Mouse (Mus musculus) cerebellum, adult (tissue): ENCODE results near the gene Pcp2.
"Not testable (repeated sequence)": the region's sequence is repeated elsewhere in the genome, so short reads cannot be mapped to it uniquely, and the experiment has no call there.

ENCODE experiments used
- ATAC-seq: cut with Nextera tagmentation; 2 replicates; pipeline ENCODE4 v1.9.2; 2017; ENCODE audit warnings: mild to moderate bottlenecking, moderate library complexity, mixed read lengths; ENCODE audit not compliant: insufficient number of reproducible peaks, low FRiP score, low TSS enrichment

Gene Pcp2

GRCm38 (mm10) chr8:3622119-3622518 is 3.2 kb downstream of the Pcp2 start:
- ATAC-seq, result no peak

- peak; percentile 92 for ATAC-seq
These were observed 4.0 kb downstream of the Pcp2 start, which contains the start of the genes Xab2 and Pet100 for GRCm38 (mm10) chr8:3621199-3621970. Gene Xab2, minus strand, starts transcription at chr8:3621316. Gene Pet100, plus strand, starts transcription at chr8:3621548.

DNA sequence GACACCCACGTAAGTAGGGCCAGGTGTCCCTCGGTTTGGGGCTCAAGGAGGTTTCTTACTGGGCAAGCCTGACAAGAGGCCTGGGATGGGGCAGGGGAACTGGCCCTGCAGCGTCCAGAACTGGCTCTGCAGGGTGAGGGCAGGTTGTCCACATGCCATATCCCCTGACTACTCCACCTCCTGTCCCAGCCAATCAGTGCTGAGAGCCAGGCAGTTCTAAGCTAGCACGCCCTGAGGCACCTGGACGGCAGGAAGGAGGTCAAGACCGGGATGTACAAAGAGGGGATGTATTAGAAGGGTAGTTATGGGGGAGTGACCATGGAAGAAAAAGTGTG is 15.6 kb downstream of the Pcp2 start:
- no peak for ATAC-seq

GRCm38 (mm10) chr8:3609046-3609815 is 16.1 kb downstream of the Pcp2 start:
- no peak for ATAC-seq

- ATAC-seq, result no peak
These were observed 17.5 kb downstream of the Pcp2 start for GRCm38 (mm10) chr8:3607822-3608221.

GRCm38 (mm10) chr8:3606593-3606992 is 18.8 kb downstream of the Pcp2 start:
- ATAC-seq, result no peak

GRCm38 (mm10) chr8:3603439-3603838 is 21.9 kb downstream of the Pcp2 start:
- ATAC-seq, result no peak

DNA sequence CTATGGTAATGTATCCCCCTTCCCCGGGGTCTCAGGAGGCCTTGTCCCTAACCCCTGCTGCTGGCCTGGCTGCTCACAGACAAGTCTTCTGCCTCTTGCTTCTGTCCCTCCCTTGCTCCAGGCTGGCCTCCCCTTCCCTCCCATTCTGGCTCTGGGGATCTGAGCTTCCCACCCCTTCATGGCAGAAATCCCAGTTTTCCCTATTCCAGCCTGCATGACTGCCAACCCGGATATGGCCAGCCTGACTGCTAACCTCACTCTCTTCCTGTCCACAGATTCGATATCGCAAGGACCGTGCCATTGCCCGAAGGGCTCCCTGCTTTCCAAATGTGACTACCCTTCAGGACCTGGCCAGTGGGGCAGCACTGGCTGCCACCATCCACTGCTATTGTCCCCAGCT is 24.9 kb downstream of the Pcp2 start:
- ATAC-seq, result no peak

DNA sequence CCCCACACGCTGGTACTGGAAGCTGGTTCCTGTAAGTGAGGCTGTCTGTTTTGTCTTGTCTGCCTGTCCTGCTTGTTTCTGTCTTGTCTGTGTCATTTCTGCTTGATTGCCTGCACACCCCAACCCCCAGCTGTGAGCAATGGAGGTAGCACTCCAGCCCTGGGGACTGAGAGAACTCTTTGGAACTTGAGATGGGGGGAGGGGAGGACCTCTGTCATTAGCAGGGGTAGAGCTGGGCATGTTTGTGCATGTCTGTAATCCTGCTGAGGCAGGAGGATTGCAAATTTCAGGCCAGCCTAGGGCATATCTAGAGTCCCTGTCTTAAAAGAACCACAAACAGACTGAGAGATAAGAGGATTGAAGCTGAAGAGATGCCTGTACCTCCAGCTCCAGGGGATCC is 26.1 kb downstream of the Pcp2 start:
- no peak for ATAC-seq

DNA sequence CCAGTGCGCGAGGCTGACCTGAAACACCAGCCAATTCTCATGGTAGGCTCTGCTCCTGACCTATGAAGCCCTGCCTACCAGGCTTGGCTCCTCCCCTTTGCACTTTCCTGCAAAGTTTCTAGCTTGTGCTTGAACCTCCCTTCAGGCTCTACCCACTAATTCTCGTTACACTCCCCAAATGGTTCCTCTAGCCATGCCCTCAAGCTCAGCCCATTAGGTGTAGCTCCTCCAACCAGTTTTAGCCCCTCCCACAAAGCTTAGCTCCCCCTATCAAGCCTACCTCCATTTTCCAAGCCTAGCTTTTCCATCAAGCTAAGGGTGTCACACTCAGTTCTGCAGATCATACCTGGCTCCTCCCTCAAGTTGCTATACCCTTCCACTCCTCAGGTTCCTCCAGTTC is 27.3 kb downstream of the Pcp2 start:
- ATAC-seq, result no peak

GRCm38 (mm10) chr8:3594466-3594865 is 30.9 kb downstream of the Pcp2 start:
- ATAC-seq, result no peak

DNA sequence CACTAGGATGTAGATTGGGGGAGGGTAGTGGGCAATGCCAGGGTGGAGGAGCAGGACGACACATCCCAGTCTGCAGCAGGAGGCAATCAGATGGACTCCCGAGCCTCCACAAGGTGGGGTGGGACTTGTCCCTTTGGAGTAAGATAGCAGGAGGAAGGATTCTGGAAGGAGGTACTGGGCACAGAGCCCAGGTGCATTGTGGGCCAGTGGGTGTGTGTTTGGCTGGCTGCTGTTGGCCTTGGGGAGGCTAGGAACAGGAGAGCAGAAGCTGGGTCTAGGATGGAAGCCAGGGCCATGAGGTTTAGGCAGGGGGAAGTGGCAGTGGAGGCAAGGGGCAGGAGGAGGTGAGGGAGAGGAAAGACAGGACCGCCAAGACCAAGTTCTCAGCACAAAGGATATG is 31.9 kb downstream of the Pcp2 start:
- peak; percentile 18; the same call in 1 of the 2 replicates for ATAC-seq

GRCm38 (mm10) chr8:3588258-3588633 is 37.1 kb downstream of the Pcp2 start:
- 0 out of 2 replicates have a peak, but pooled peaks have one; percentile 13 for ATAC-seq

GRCm38 (mm10) chr8:3587391-3588257 is 37.7 kb downstream of the Pcp2 start:
- peak; percentile 63 for ATAC-seq

DNA sequence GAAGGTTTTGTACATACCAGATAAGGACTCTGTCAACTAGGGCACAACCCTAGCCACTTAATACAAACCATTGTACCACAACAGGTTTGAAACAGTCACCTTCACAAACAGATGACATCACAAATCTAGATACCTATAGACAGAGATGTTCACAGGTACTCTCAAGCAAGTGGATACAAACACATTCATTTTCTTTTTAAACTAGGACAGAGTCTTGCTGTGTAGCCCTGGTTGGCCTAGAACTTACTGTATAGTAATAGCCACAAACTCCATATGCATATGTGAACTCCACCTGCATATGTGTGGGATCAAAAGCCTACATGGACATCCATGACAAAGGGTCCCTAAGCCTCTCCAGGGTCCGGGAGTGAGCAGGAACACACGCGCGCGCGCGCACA is 38.4 kb downstream of the Pcp2 start, which contains the start of gene Camsap3:
Gene Camsap3, plus strand, starts transcription at position 301 of the 398 bp plus-strand sequence.
- ATAC-seq, result no peak

GRCm38 (mm10) chr8:3586452-3586851 is 38.9 kb downstream of the Pcp2 start:
- ATAC-seq, result no peak

GRCm38 (mm10) chr8:3581961-3582360 is 43.4 kb downstream of the Pcp2 start:
- not testable (repeated sequence) for ATAC-seq

DNA sequence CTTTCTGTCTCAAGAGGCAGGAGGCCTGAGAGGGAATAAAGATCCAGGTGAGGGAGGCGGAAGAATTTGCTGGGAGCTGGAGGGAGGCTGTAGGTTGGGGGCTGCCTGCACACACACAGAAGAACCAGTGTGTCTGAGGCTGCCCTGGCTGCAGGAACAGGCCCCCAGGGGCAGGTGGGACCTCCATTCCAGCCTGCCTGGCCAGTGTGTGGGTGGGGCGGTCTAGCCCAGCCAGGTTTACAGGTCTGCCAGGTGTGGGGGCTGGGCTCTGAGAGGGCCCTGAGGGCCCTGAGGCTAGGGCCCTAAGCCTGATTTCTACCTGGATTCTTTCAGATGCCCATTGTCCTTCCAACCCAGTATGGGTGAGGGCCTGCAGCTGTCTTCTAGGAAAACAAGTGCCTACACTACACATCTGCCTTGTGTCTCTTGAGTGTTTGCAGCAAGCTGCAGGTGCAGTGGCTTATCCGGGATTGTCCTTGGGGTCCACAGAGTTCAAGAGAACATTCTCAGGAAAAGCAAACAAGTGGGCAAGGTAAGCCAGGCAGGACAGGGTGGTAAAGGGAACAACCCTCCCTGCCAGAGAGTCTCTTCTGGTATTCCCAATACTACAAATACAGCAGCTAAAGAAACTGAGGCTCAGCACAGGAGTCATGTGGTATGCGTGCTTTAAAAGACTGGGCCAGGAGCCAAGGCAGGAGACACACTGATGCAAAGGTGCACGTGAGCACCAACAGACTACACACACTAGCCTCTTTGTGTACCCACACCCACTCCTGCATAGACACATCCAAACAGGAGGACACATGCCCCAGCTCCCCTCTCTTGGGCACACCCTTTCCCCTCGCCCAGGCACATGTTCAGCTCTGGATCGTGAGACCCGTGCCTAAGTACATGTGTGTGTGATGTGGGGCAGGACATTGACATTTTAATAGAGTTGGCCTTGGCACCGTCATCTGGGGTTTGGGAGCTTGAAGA is 45.7 kb downstream of the Pcp2 start:
- ATAC-seq, result no peak

- ATAC-seq, result no peak
These were observed 49.0 kb downstream of the Pcp2 start for GRCm38 (mm10) chr8:3576211-3576960.
